Mouse (Mus musculus): ENCODE results near the gene Tpk1. TPM values are rescaled to one million over a fixed set of nuclear protein-coding genes. Genes with fewer than 3 reads are reported as not detected.

Gene Tpk1
- total and polyA plus RNA-seq, 3 experiments, result 3.5 to 12.6 TPM; not detected in 1

- DNase-seq (ENCODE audit: low read depth, low spot score), result no peak
- H3K79me2 ChIP-seq (ENCODE audit: control insufficient read depth, insufficient read depth, low read length, poor library complexity), result no peaks in the 10 kb centered on the region
- no peak overlapping the region for H3K27ac ChIP-seq (ENCODE audit: control insufficient read depth, low read depth, low read length)
- no peaks in the 10 kb centered on the region for H3K4me1 ChIP-seq (ENCODE audit: control insufficient read depth in 1 of 2, insufficient read depth in 2 of 2, low read length in 2 of 2)
- H3K9ac ChIP-seq (ENCODE audit: control insufficient read depth, low read depth, low read length, poor library complexity, severe bottlenecking), result no peak overlapping the region
- no peaks in the 10 kb centered on the region for H3K9me3 ChIP-seq (replicated peaks; ENCODE audit: insufficient read depth, low read length)
- no peaks in the 10 kb centered on the region for H3K27me3 ChIP-seq (ENCODE audit: control insufficient read depth in 1 of 2, insufficient read depth in 2 of 2, low read length in 2 of 2)
- H3K36me3 ChIP-seq (ENCODE audit: control insufficient read depth in 1 of 2, insufficient read depth in 2 of 2, low read length in 2 of 2), result no peaks in the 10 kb centered on the region
- TF ChIP-seq ZC3H11A (IDR thresholded peaks at IDR 0.05; ENCODE audit: low read depth, low read length) (no peak), GABPA (IDR thresholded peaks at IDR 0.05; ENCODE audit: low read depth, low read length) (no peak), ZNF384 (IDR thresholded peaks at IDR 0.05; ENCODE audit: low read depth, low read length) (no peak), POLR2A (IDR thresholded peaks at IDR 0.05; ENCODE audit: control insufficient read depth in 1 of 2, insufficient read depth in 1 of 2, low read depth in 1 of 2, low read length in 2 of 2, poor library complexity in 1 of 2) (no peak), CTCF (IDR thresholded peaks at IDR 0.05 in 2 of 3, conservative IDR thresholded peaks at IDR 0.05 in 1 of 3; ENCODE audit: control insufficient read depth in 1 of 3, insufficient read depth in 1 of 3, low read depth in 2 of 3, low read length in 3 of 3, poor library complexity in 1 of 3, severe bottlenecking in 1 of 3) (no peak), NELFE (IDR thresholded peaks at IDR 0.05; ENCODE audit: low read depth, low read length) (no peak), CHD1 (IDR thresholded peaks at IDR 0.05; ENCODE audit: low read depth, low read length) (no peak), USF1 (IDR thresholded peaks at IDR 0.05; ENCODE audit: low read depth, low read length) (no peak)
- H3K4me3 ChIP-seq (ENCODE audit: control insufficient read depth in 1 of 2, insufficient read depth in 1 of 2, low read depth in 2 of 2, low read length in 2 of 2), result no peak overlapping the region
These were observed 304.8 kb downstream of the Tpk1 start for GRCm38 (mm10) chr6:43361248-43361647.

GRCm38 (mm10) chr6:43360214-43360613 is 305.9 kb downstream of the Tpk1 start:
- no peaks in the 10 kb centered on the region for H3K36me3 ChIP-seq (ENCODE audit: control insufficient read depth in 1 of 2, insufficient read depth in 2 of 2, low read length in 2 of 2)
- no peaks in the 10 kb centered on the region for H3K79me2 ChIP-seq (ENCODE audit: control insufficient read depth, insufficient read depth, low read length, poor library complexity)
- H3K27me3 ChIP-seq (ENCODE audit: control insufficient read depth in 1 of 2, insufficient read depth in 2 of 2, low read length in 2 of 2), result no peaks in the 10 kb centered on the region
- no peak for DNase-seq (ENCODE audit: low read depth, low spot score)
- H3K9me3 ChIP-seq (replicated peaks; ENCODE audit: insufficient read depth, low read length), result no peaks in the 10 kb centered on the region
- no peak overlapping the region for H3K9ac ChIP-seq (ENCODE audit: control insufficient read depth, low read depth, low read length, poor library complexity, severe bottlenecking)
- no peak overlapping the region for H3K27ac ChIP-seq (ENCODE audit: control insufficient read depth, low read depth, low read length)
- TF ChIP-seq RAD21 (IDR thresholded peaks at IDR 0.05; ENCODE audit: low read depth, low read length), result no peak
- no peak for TF ChIP-seq MAFK (IDR thresholded peaks at IDR 0.05; ENCODE audit: borderline replicate concordance, low read depth, low read length)
- no peak for TF ChIP-seq MXI1 (IDR thresholded peaks at IDR 0.05; ENCODE audit: low read depth, low read length)
- no peak for TF ChIP-seq CTCF (IDR thresholded peaks at IDR 0.05 in 2 of 3, conservative IDR thresholded peaks at IDR 0.05 in 1 of 3; ENCODE audit: control insufficient read depth in 1 of 3, insufficient read depth in 1 of 3, low read depth in 2 of 3, low read length in 3 of 3, poor library complexity in 1 of 3, severe bottlenecking in 1 of 3)
- no peak for TF ChIP-seq NELFE (IDR thresholded peaks at IDR 0.05; ENCODE audit: low read depth, low read length)
- no peak overlapping the region for H3K4me3 ChIP-seq (ENCODE audit: control insufficient read depth in 1 of 2, insufficient read depth in 1 of 2, low read depth in 2 of 2, low read length in 2 of 2)
- no peaks in the 10 kb centered on the region for H3K4me1 ChIP-seq (ENCODE audit: control insufficient read depth in 1 of 2, insufficient read depth in 2 of 2, low read length in 2 of 2)

- Histone ChIP-seq H3K4me1 (ENCODE audit: control insufficient read depth in 1 of 2, insufficient read depth in 2 of 2, low read length in 2 of 2) (peaks cover 0 to 5% of the 10 kb centered on the region in 2 experiments; a peak in 1 of 4 replicates), H3K27me3 (ENCODE audit: control insufficient read depth in 1 of 2, insufficient read depth in 2 of 2, low read length in 2 of 2) (no peaks in the 10 kb centered on the region), H3K27ac (ENCODE audit: control insufficient read depth, low read depth, low read length) (no peak overlapping the region), H3K4me3 (ENCODE audit: control insufficient read depth in 1 of 2, insufficient read depth in 1 of 2, low read depth in 2 of 2, low read length in 2 of 2) (no peak overlapping the region), H3K9ac (ENCODE audit: control insufficient read depth, low read depth, low read length, poor library complexity, severe bottlenecking) (no peak overlapping the region), H3K79me2 (ENCODE audit: control insufficient read depth, insufficient read depth, low read length, poor library complexity) (no peaks in the 10 kb centered on the region), H3K9me3 (replicated peaks; ENCODE audit: insufficient read depth, low read length) (no peaks in the 10 kb centered on the region), H3K36me3 (ENCODE audit: control insufficient read depth in 1 of 2, insufficient read depth in 2 of 2, low read length in 2 of 2) (peaks cover 0 to 5% of the 10 kb centered on the region in 2 experiments; a peak in 2 of 4 replicates)
- DNase-seq (ENCODE audit: low read depth, low spot score), result peak; percentile 10
- no peak for TF ChIP-seq CHD2 (IDR thresholded peaks at IDR 0.05; ENCODE audit: low read length)
- no peak for TF ChIP-seq UBTF (IDR thresholded peaks at IDR 0.05; ENCODE audit: borderline replicate concordance, insufficient read depth, low read depth, low read length)
- TF ChIP-seq MEF2A (IDR thresholded peaks at IDR 0.05; ENCODE audit: extremely low read depth, insufficient replicate concordance, low read depth, low read length, poor library complexity, severe bottlenecking), result no peak
- no peak for TF ChIP-seq ZNF384 (IDR thresholded peaks at IDR 0.05; ENCODE audit: low read depth, low read length)
- TF ChIP-seq JUND (IDR thresholded peaks at IDR 0.05; ENCODE audit: low read depth, low read length), result no peak
- no peak for TF ChIP-seq CHD1 (IDR thresholded peaks at IDR 0.05; ENCODE audit: low read depth, low read length)
- TF ChIP-seq RAD21 (IDR thresholded peaks at IDR 0.05; ENCODE audit: low read depth, low read length), result no peak
- TF ChIP-seq BHLHE40 (IDR thresholded peaks at IDR 0.05; ENCODE audit: borderline replicate concordance, low read depth, low read length), result no peak
- no peak for TF ChIP-seq SIN3A (IDR thresholded peaks at IDR 0.05; ENCODE audit: low read length)
- TF ChIP-seq USF1 (IDR thresholded peaks at IDR 0.05; ENCODE audit: low read depth, low read length), result no peak
- no peak for TF ChIP-seq TBP (IDR thresholded peaks at IDR 0.05; ENCODE audit: low read depth, low read length)
- no peak for TF ChIP-seq KAT2A (conservative IDR thresholded peaks at IDR 0.05; ENCODE audit: low read depth, low read length)
These were observed 311.4 kb downstream of the Tpk1 start for GRCm38 (mm10) chr6:43354562-43355241.
